Mouse (Mus musculus): ENCODE results near the gene Zdhhc13.
A peak's percentile ranks its signal among the peaks of the same experiment; 100 is the strongest.

Zdhhc13 gene

DNA sequence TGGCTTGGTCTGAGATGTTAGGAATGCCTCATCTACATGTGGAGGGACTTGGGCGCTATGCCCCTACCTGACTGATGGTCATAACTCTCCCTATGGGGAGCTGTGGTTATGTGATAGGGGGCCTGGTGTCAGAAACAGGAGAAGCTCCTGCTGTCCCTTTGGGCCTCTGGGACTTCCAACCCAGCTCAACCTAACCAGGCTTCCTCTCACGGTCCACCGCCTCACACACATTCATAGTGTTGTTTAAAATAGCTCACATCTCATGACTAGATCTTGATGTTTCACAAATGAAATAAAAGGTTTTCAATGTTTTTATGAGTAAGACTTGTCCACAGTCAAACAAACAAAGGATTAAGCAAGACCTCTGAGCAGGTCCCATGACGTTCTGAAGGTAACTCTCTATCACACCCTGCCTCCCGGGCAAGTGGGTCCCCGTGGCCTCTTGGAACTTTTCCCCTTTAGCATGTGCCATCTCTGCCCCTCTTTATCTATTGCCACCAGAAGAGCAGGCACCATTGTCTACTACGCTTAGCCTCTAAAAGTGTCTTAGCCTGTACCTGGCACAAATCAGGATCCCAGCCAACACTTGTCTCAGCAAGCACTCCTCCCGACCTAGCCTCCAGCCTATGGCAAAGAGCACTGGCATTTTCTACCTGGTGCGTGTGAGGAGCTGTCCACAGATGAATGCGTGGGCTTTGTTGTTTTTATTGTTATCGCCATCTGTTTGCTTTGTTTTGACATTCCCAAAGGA lies 3.9 kb upstream of the Zdhhc13 start:
- DNase-seq (ENCODE audit: low spot score in 2 of 2): peak in 1 of 2 experiments; percentile 3

- DNase-seq (ENCODE audit: low spot score in 2 of 2): peak; percentile 2 to 39
Observed at GRCm38 (mm10) chr7:48788348-48788747, 455 bp upstream of the Zdhhc13 start.

GRCm38 (mm10) chr7:48790117-48790516 lies 1.3 kb downstream of the Zdhhc13 start:
- peak in 1 of 2 experiments; percentile 5 for DNase-seq (ENCODE audit: low spot score in 2 of 2)

DNA sequence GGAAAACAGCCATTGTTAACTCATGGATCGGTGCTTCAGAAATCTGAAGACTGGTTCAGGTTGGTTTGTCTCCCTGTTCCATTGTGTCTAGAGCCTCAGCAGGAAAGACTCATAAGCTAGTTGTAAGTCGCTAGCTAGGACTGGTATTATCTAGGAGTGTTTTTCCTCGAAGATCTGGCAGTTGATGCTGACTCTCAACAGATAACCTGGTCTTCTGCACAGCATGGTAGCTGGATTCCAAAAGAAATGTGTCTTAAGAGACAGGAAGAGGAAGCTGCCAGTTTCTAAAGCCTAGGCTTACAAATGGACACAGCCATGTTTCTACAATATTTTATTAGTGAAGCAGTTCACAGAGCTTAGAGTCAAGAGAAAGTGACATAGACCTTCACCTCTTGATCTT lies 2.6 kb downstream of the Zdhhc13 start:
- DNase-seq (ENCODE audit: low spot score in 2 of 2): no peak

DNA sequence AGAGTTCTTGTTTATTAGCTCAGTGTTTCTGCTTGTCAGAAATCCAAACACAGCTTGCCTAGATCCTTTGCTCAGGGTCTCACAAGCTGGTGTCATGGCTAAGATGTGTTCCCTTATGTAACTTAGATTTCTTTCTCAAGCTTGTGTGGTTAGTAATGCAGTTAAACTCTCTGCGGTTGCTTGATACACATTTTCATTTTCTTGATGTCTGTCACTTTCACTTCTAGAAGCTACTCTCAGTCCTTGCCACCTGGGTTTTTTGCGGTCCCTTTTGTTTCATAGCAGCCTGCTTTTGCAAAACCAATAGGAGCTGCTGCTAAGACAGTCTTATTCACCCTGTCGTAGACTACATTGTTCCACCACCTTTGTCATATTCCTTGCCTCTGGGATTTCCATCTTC lies 6.3 kb downstream of the Zdhhc13 start:
- peak; percentile 8 to 18 for DNase-seq (ENCODE audit: low spot score in 2 of 2)

- no peak for DNase-seq (ENCODE audit: low spot score in 2 of 2)
Observed at GRCm38 (mm10) chr7:48803381-48803780, 14.6 kb downstream of the Zdhhc13 start.

DNA sequence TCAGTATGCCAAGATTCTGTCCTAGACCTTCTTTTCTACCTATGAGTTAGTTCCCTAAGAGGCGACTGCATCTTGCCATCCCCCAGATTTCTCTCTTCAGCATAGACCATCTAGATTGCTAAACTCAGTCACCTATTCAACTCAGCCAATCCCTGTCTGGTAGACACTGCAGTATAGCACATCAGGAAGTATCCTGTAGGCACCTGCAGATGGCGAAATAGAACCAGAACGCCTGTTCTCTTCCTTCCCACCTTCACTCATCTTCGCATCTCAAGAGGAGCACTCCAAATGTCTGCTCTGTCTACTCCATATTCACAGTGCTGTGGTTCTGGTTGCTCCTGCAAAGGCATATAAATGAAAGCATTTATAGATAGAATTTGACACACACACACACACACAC lies 17.8 kb downstream of the Zdhhc13 start:
- no peak for DNase-seq (ENCODE audit: low spot score in 2 of 2)

GRCm38 (mm10) chr7:48810652-48811051 lies 21.8 kb downstream of the Zdhhc13 start:
- DNase-seq (ENCODE audit: low spot score in 2 of 2): no peak

DNA sequence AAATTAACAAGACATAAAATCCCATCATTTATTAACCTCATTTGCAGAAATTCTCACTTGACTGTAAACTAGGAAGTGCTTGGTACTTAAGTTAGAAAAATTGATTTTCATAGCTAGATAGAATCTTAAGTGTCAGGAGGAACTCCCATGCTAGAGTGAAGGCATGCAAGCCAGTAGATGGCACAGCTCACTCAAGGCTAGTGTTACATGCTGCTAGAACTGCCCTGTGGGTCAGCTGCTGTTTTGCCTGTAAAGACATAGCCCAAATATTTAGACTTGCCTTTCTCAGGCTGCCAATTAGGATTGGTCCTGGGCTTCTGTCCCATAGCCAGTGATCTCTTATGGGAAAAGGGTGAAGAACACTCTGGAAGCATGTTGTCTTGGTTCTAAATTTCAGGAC lies 23.6 kb downstream of the Zdhhc13 start:
- DNase-seq (ENCODE audit: low spot score in 2 of 2): no peak

GRCm38 (mm10) chr7:48813594-48813993 lies 24.8 kb downstream of the Zdhhc13 start:
- DNase-seq (ENCODE audit: low spot score in 2 of 2): no peak

DNA sequence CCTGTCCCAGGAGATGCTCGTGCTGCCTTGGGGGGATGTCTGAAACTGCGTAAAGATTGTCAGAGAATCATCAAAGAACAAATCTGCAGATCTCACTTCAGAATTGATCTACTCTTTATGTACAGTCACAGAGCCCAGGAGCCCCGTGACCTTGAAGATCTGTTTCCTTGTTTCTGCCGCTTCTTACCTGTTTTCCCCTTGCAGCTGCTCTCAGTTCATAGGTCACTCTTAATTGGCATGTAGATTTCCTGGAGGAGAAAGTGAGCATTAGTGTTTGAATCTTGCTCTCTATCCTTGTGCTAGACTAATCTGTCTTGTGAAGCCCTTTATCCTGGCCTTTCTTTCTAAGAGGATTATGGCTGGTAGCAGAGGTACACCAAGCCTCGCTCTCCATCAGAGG lies 32.9 kb downstream of the Zdhhc13 start:
- DNase-seq (ENCODE audit: low spot score in 2 of 2): no peak

DNA sequence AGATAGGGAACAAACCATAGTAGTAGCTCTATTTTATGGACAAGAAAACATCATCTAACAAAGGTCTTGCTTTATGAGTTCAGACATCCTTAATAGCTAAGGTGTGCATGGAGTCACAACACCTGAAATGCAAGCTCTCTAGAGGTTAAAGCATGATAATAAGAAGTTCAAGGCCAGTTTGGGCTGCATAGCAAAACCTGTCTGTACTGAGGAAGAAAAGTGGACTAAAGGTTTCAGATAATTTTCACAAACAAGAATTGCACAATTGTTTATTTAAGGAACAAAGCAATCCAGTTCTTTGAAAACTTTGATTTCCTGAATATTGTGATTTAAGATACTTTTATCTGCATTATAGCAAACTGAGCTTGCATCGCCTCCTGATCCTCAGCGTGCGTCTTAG lies 34.8 kb downstream of the Zdhhc13 start:
- no peak for DNase-seq (ENCODE audit: low spot score in 2 of 2)

DNA sequence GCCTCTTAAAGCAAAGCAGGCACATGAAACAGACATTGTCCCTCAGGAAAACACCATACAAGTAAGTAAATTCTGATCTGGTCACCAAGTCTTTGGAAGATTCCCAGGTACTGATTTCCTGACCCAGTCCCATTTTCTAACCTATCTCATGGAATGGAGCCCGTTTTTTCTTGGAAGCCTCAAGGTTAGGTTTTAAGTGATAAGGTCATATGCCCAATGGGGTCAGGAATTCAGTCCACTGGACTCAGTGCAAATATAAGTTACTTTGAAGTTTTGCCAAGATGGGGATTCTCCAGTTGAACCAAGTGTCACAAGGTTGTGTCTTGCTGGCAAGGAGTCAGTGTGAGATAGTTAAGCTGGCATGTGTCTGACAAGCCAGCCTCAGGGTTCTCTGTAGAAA lies 35.9 kb downstream of the Zdhhc13 start:
- DNase-seq (ENCODE audit: low spot score in 2 of 2): no peak

DNA sequence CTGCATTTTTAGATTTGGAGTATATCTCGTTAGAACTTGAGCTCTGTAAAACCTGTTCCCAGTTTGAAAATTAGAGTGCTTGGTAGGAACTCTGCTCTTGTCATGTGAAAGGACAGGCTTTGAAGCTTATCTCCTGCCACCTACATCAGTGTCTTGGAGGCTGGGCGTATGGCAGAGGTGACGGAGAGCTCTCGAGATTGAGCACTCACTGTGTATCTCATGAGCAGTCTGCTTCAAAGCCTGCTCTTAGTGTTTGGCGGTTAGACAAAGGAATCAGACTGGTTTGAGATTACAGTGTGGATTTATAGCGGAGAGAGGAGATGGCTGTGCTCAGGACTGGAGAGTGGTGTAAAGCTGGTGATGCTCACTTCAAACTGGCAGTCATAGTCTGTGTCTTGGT lies 36.4 kb downstream of the Zdhhc13 start:
- no peak for DNase-seq (ENCODE audit: low spot score in 2 of 2)

- DNase-seq (ENCODE audit: low spot score in 2 of 2): no peak
Observed at GRCm38 (mm10) chr7:48829177-48829910, 40.5 kb downstream of the Zdhhc13 start.

DNA sequence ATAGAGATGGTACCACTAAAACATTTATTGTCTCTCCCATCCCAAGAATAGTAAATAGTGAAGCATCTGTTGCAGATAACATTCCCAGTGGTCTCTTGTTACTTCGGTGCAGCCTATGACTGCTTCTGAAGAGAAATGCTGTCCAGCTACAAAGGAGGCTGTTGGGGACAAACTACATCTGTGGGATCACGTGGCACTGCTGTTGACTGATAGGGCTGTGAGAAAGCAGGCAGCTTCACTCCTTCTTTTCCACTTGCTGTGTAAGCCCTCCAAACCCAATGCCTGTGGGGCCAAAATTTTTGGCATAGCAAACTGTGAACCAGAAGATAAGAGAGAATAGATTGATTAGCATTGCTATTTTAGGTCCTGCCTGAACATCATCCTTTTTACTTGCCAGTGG lies 41.6 kb downstream of the Zdhhc13 start:
- no peak for DNase-seq (ENCODE audit: low spot score in 2 of 2)

DNA sequence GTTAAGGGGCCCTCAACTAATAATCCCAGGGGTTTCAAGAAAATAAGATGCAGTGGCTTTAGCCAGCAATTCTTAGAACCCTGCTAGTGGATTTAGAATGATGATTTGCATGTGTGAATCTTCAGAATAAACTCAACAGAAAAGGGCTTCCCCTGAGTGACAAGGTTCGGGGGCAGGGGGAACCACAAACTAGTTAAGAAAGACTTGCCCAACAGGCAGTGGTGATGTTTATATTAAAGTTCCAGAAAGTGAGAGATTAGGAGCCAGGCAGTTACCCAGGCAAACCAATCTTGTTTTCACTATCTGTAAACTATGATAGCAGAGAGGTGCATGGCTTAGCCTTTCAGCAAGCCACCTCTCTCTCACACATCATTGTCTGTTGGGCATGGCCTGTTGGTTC lies 43.9 kb downstream of the Zdhhc13 start:
- DNase-seq (ENCODE audit: low spot score in 2 of 2): no peak

GRCm38 (mm10) chr7:48834371-48834970 lies 45.7 kb downstream of the Zdhhc13 start:
- no peak for DNase-seq (ENCODE audit: low spot score in 2 of 2)

- no peak for DNase-seq (ENCODE audit: low spot score in 2 of 2)
Observed at GRCm38 (mm10) chr7:48834989-48835626, 46.3 kb downstream of the Zdhhc13 start.

DNA sequence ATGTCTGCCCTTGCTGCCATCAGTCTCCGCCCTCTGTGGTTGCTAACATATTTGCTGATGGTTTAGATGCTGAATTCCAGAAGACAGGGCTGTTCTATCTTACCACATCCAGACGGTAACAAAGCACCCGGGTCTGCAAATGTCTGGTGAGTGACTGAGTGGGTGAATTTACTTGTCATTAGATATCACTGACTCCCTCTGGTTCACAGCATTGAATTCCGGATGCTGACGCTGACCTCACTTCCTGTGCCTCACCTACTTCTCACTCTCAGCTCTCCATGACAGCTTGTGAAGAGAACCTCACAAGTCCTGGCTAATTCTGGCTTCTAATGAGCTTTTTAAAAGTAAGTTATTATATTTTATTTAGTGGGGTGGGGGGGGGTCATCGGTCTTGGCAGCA lies 48.1 kb downstream of the Zdhhc13 start:
- peak in 1 of 2 experiments; percentile 1 for DNase-seq (ENCODE audit: low spot score in 2 of 2)

- no peak for DNase-seq (ENCODE audit: low spot score in 2 of 2)
Observed at GRCm38 (mm10) chr7:48838434-48838833, 49.6 kb downstream of the Zdhhc13 start.

DNA sequence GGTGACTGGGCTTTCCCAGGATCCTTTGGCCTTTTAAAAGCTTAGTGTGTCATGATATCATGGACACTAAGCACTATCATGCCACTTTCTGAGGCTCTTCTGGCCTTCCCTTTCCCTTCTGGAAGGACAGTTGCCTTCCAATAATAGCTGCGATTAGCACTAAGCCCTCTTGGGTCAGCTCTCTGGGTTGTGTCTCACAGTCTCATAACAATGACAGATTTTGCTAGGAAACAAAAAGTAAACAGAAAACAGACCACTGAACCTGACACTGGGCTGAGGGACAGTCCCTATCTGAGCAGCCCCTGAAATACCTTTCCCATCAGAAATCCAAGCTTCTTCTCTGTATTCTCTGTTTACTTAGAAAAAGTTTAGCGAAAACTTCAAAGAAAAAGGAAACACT lies 51.7 kb downstream of the Zdhhc13 start:
- DNase-seq (ENCODE audit: low spot score in 2 of 2): no peak

All from natural killer cell, adult 2 months (primary cell).